Mouse (Mus musculus) heart, embryonic 11.5 days (tissue): ENCODE data around the gene Elovl7. TPM values are rescaled to one million over a fixed set of nuclear protein-coding genes. Genes with fewer than 3 reads are reported as not detected.

ENCODE experiments used
- ATAC-seq: fragments of 200-750 bp; cut with Nextera tagmentation; replicated peaks from 2 replicates; pipeline ENCODE4 v1.8.0; 2017; ENCODE audit warnings: moderate library complexity; ENCODE audit not compliant: insufficient number of reproducible peaks, low FRiP score, low TSS enrichment
- H3K27ac ChIP-seq: fragments of 300-500 bp; sonication (generic); 2 replicates; pipeline ENCODE4 v1.5.1; 2014; ENCODE audit warnings: mild to moderate bottlenecking, low read depth, low read length
- H3K27me3 ChIP-seq: fragments of 300-500 bp; sonication (generic); 2 replicates; pipeline ENCODE4 v1.6.1; 2014; ENCODE audit warnings: mild to moderate bottlenecking, low read length, mixed read lengths; ENCODE audit not compliant: control insufficient read depth, insufficient read depth
- H3K36me3 ChIP-seq: fragments of 300-500 bp; sonication (generic); 2 replicates; pipeline ENCODE4 v1.6.1; 2014; ENCODE audit warnings: mild to moderate bottlenecking, low read length, moderate library complexity, mixed read lengths; ENCODE audit not compliant: control insufficient read depth, insufficient read depth
- H3K4me1 ChIP-seq: fragments of 300-500 bp; sonication (generic); 2 replicates; pipeline ENCODE4 v1.6.1; 2014; ENCODE audit warnings: low read length; ENCODE audit not compliant: control insufficient read depth, insufficient read depth
- H3K4me2 ChIP-seq: fragments of 300-500 bp; sonication (generic); 2 replicates; pipeline ENCODE4 v1.6.1; 2014; ENCODE audit warnings: mild to moderate bottlenecking, moderate library complexity
- H3K4me3 ChIP-seq: fragments of 300-500 bp; sonication (generic); 2 replicates; pipeline ENCODE4 v1.5.1; 2014; ENCODE audit warnings: low read depth, low read length
- H3K9ac ChIP-seq: fragments of 300-500 bp; sonication (generic); 2 replicates; pipeline ENCODE4 v1.6.1; 2014; ENCODE audit warnings: mild to moderate bottlenecking, low read depth, low read length, moderate library complexity
- H3K9me3 ChIP-seq: fragments of 300-500 bp; sonication (generic); replicated peaks from 2 replicates; pipeline ENCODE4 v1.6.1; 2016; ENCODE audit warnings: low read length; ENCODE audit not compliant: control insufficient read depth
- WGBS: fragments of 180-500 bp; shearing (Covaris S2); extraction: QIAGEN DNeasy Blood & Tissue Kit; methylation state at CpG from one replicate; pipeline ENCODE4 v1.1.7; 2014; ENCODE audit not compliant: insufficient replicate concordance; 5-methylcytosine and 5-hydroxymethylcytosine counted together
- polyA plus RNA-seq: library from polyadenylated mRNA; unstranded; fragments of >200 nt; fragmentation: Nextera tagmentation; extraction: Ambion mirVana; gene quantifications from 2 replicates; pipeline ENCODE4 v1.2.1, GENCODE M21; 2014

The Elovl7 gene
- polyA plus RNA-seq, 1 experiment from 2014 or later, result 0.96 TPM

DNA sequence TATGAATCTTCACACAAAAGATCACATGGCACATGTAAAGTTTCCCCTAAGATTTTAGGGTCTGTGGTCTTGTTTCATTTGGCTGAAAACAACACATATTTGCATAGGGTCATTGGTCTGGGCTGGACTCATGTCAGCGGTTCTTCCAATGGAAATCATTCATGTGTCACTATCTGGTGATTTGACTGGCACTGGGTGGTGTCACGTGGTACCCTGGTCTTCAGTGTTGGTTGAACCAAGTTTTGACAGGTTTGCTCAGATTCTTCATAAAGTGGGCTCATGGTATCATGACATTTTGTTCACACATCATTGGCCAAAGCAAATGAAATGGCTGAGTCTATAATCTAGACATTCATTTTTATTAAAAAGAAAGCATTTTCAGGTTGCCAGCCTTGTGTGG, 103.2 kb downstream of the Elovl7 start:
- ATAC-seq, result no peak
- no peak overlapping the region for H3K27ac ChIP-seq
- H3K27me3 ChIP-seq, result peaks cover 54% of the 10 kb centered on the region
- no peaks in the 10 kb centered on the region for H3K36me3 ChIP-seq
- H3K9me3 ChIP-seq, result peaks cover 3% of the 10 kb centered on the region; the same call in 1 of the 2 replicates
- peaks cover 5% of the 10 kb centered on the region for H3K4me1 ChIP-seq
- H3K4me3 ChIP-seq, result peak overlapping the region; percentile 82
- peak overlapping the region; percentile 92 for H3K4me2 ChIP-seq
- WGBS, result 84% methylated on average over 2 of the region's 2 CpGs
- H3K9ac ChIP-seq, result no peak overlapping the region; the same call in 1 of the 2 replicates

DNA sequence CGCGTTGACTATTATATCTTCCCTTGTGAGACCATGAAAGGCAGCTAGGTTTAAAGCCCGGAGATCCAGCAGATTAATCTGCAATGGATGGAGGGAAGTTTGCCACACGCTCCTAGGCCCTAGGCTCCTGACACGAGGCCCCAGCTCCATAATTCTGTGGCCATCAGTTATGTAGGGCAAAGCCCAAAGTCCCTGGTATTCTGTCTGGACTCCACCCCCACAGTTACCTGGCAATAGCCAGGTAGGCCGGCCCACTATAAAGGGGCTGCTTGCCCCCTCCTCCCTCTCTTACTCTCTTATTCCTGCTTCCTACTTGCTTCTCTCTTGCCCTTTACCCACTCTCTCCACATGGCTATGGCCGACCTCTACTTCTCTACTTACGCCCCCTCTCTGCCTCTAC, 104.8 kb downstream of the Elovl7 start:
- H3K36me3 ChIP-seq, result peaks cover 2% of the 10 kb centered on the region; the same call in 1 of the 2 replicates
- peaks cover 5% of the 10 kb centered on the region for H3K4me1 ChIP-seq
- peaks cover 45% of the 10 kb centered on the region for H3K27me3 ChIP-seq
- no peak overlapping the region for H3K4me3 ChIP-seq
- no peak overlapping the region for H3K27ac ChIP-seq
- peaks cover 3% of the 10 kb centered on the region; the same call in 1 of the 2 replicates for H3K9me3 ChIP-seq
- no peak overlapping the region for H3K9ac ChIP-seq
- H3K4me2 ChIP-seq, result no peak overlapping the region
- ATAC-seq, result no peak
- 95% methylated on average over 8 of the region's 8 CpGs for WGBS

DNA sequence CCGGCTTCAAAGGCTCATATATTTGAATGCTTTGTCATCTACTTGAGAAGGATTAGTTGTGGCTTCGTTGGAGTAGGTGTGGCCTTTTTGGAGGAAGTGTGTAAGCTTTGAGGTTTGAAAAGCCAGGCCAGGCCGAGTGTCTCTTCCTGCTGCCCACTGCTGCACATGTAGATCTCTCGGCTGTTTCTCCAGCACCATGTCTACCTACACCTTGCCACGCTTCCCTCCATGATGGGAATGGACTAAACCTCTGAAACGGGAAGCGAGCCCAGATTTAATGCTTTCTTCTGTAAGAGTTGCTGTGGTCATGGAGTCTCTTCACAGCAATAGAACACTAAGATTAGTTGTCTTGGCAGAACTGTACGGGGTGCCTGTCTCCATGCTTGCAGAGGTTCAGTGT, 106.0 kb downstream of the Elovl7 start:
- Histone ChIP-seq H3K4me1 (peaks cover 5% of the 10 kb centered on the region), H3K4me3 (no peak overlapping the region), H3K9me3 (peaks cover 3% of the 10 kb centered on the region; the same call in 1 of the 2 replicates), H3K27me3 (peaks cover 52% of the 10 kb centered on the region), H3K9ac (no peak overlapping the region), H3K4me2 (no peak overlapping the region), H3K36me3 (peaks cover 3% of the 10 kb centered on the region; the same call in 1 of the 2 replicates), H3K27ac (no peak overlapping the region)
- 86% methylated on average over 8 of the region's 8 CpGs for WGBS
- no peak for ATAC-seq

DNA sequence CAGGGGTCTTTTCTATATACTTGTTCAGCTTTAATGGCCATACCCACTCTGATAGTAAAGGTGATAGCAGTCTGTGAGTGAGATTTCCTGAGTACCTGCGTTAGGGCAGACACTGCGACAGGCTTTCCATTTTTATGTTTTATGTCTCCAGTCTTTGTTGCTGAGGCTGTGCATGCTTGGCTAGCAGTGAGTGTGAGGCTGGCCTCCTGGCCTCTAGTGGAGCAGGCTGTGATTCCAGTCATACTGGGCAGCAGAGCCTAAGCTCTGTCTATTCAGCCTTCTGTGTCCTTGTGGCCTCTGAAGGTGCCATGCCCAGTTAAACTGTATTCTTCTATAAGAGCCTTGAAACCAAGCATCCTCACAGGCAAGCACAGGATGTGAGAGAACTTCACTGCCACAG, 108.3 kb downstream of the Elovl7 start:
- WGBS, result 81% methylated on average over 2 of the region's 2 CpGs
- peaks cover 3% of the 10 kb centered on the region; the same call in 1 of the 2 replicates for H3K36me3 ChIP-seq
- H3K4me2 ChIP-seq, result no peak overlapping the region
- no peak for ATAC-seq
- H3K4me3 ChIP-seq, result no peak overlapping the region
- H3K9ac ChIP-seq, result no peak overlapping the region
- no peaks in the 10 kb centered on the region for H3K4me1 ChIP-seq
- H3K27ac ChIP-seq, result no peak overlapping the region
- peaks cover 3% of the 10 kb centered on the region; the same call in 1 of the 2 replicates for H3K9me3 ChIP-seq
- H3K27me3 ChIP-seq, result peaks cover 46% of the 10 kb centered on the region

DNA sequence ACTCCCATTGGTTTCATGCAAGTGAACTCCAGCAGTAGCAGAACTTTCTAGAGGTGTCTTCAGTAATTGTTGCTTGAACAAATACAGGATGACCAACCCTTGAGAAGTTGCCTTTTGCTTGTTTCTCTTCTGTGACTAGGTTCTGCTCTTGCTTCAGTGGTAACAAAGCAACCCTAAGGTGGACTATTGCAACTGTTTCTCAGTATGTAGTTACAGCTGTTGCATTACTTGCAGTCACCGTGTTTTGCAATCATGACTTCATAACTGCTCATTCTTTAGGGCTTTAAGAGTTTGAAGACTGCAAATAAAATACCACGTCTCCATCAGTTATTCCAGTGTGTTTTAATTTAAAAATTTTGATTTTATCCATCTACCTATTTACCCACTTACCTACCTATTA, 109.1 kb downstream of the Elovl7 start:
- H3K36me3 ChIP-seq, result peaks cover 3% of the 10 kb centered on the region; the same call in 1 of the 2 replicates
- 89% methylated on average over 2 of the region's 2 CpGs for WGBS
- peaks cover 37% of the 10 kb centered on the region for H3K27me3 ChIP-seq
- no peak overlapping the region for H3K9ac ChIP-seq
- no peaks in the 10 kb centered on the region; the same call in 1 of the 2 replicates for H3K9me3 ChIP-seq
- no peaks in the 10 kb centered on the region for H3K4me1 ChIP-seq
- no peak for ATAC-seq
- no peak overlapping the region for H3K4me2 ChIP-seq
- no peak overlapping the region for H3K4me3 ChIP-seq
- H3K27ac ChIP-seq, result no peak overlapping the region

DNA sequence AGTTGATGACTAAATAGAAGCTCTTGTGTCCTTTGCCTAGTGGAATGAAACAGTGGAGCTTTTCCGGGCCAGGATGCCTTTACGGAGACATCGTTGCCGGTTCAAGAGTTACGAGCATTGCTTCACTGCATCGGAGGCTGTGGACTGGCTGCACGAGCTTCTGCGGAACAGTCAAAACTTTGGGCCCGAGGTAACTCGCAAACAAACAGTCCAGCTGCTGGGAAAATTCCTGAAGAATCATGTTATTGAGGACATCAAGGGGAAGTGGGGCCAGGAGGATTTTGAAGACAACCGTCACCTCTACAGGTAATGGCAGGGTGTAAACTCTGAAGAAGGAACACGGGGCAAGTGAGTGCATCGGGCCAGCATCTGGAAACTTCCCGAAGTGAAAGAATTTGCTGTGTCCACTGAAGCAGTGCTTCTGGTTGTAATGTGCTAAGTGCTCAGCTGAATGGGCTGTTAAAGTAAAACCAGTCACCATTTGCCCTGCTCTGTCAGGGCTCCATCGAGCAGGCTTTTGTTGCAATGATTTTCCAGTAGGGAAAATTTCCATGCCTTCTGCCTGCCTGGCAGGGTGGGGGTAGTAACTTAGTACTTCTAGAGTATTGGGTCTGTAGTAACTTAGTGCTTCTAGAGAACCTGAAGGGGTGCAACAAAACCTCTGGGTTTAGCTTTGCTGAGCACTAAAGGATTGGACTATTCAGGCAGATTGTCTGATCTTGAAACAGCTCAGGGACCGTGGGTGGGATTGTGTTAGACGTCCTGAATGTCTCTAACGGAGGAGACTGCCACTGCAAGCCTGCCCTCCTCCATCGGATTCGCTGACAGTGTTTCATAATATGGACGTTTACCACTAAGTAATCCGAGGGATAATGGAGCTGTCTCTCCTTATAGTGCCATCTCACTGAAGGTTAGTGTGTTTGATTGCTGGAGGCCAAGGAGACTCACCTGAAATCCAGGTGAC, 109.9 kb downstream of the Elovl7 start:
- H3K27ac ChIP-seq, result no peak overlapping the region
- H3K27me3 ChIP-seq, result peaks cover 35% of the 10 kb centered on the region
- H3K4me3 ChIP-seq, result no peak overlapping the region
- ATAC-seq, result no peak
- 90% methylated on average over 22 of the region's 22 CpGs for WGBS
- H3K36me3 ChIP-seq, result peaks cover 3% of the 10 kb centered on the region; the same call in 1 of the 2 replicates
- no peaks in the 10 kb centered on the region for H3K9me3 ChIP-seq
- no peak overlapping the region for H3K4me2 ChIP-seq
- no peak overlapping the region for H3K9ac ChIP-seq
- no peaks in the 10 kb centered on the region for H3K4me1 ChIP-seq

DNA sequence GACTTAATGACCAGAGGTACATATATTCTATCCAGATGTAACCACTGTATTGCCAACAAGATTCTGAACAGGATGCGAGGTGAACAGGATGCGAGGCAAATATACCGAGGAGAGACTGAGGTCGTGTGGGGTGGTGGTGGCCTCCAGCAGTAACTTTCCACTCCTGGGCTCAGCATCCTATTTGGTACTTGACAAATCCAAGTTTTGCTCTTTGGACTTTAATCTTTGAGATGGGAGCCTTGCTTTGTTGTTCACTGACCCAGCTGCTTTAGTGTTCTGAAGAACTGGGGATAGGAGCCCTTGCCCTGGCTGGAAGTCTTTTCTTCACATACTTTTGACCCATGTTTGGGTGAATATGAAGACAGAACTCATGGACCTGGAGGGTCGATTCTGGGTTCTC, 111.7 kb downstream of the Elovl7 start:
- no peak overlapping the region for H3K27ac ChIP-seq
- H3K4me2 ChIP-seq, result no peak overlapping the region
- WGBS, result 86% methylated on average over 5 of the region's 5 CpGs
- no peak overlapping the region for H3K9ac ChIP-seq
- no peaks in the 10 kb centered on the region for H3K9me3 ChIP-seq
- H3K4me3 ChIP-seq, result no peak overlapping the region
- H3K4me1 ChIP-seq, result no peaks in the 10 kb centered on the region
- H3K36me3 ChIP-seq, result peaks cover 3% of the 10 kb centered on the region; the same call in 1 of the 2 replicates
- H3K27me3 ChIP-seq, result peaks cover 25% of the 10 kb centered on the region
- ATAC-seq, result no peak

DNA sequence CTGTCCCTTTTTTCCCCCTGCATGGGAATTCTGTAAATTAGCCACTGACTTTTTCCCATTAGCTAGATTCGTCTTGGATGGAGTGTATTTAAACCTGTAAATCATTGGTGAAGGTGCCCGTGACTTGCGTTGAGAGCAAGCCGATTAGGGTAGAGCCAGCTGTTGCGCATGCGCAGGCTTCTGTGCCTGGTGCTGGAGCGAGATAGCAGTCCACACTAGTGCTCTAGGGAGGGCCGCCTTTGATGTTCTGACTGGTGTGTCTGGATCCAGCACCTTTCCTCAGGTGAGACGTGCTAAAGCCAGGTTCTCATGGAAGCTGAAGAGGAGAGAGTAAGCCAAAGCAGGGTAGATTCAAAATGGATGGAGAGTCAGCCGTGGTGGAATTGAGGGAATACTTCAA, 112.1 kb downstream of the Elovl7 start:
- no peaks in the 10 kb centered on the region for H3K4me1 ChIP-seq
- H3K4me2 ChIP-seq, result no peak overlapping the region
- no peak for ATAC-seq
- no peaks in the 10 kb centered on the region for H3K9me3 ChIP-seq
- H3K9ac ChIP-seq, result no peak overlapping the region
- H3K4me3 ChIP-seq, result no peak overlapping the region
- WGBS, result 86% methylated on average over 10 of the region's 10 CpGs
- H3K36me3 ChIP-seq, result peaks cover 3% of the 10 kb centered on the region; the same call in 1 of the 2 replicates
- no peak overlapping the region for H3K27ac ChIP-seq
- peaks cover 25% of the 10 kb centered on the region for H3K27me3 ChIP-seq
